Mouse (Mus musculus): ENCODE data around the gene Fzd2.

- TF ChIP-seq CTCF (IDR thresholded peaks at IDR 0.05; ENCODE audit: low read depth): no peak
- TF ChIP-seq EP300 (IDR thresholded peaks at IDR 0.05; ENCODE audit: low read depth): no peak
Observed at GRCm38 (mm10) chr11:102580034-102580330, 24.2 kb upstream of the Fzd2 start.
